Mouse (Mus musculus): ENCODE measurements around the gene Rab17.

Rab17 gene

DNA sequence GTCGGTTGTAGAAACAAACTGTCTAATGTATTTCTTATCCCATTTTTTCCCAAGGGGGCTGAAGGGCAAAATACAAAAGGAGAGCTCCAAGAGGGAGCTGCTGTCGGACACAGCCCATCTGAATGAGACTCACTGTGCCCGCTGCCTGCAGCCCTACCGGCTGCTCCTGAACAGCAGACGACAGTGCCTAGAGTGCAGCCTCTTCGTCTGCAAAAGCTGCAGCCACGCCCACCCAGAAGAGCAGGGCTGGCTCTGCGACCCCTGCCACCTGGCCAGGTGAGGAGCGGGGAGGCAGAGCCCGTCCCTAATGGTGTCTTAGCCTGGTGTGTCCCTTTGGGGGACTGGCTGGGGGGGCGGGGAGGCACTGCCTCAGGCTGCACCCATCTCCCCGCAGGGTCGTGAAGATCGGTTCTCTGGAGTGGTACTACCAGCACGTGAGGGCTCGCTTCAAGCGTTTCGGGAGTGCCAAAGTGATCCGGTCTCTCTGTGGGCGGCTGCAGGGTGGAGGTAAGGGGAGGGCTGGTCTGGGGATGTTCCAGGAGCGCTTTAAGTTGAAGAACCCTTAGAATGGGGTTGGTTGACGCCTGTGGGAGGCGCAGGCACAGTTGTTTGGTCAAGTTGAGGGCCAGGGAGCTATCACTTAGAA lies 41.4 kb downstream of the Rab17 start:
- no peak for DNase-seq

GRCm38 (mm10) chr1:90927308-90927707 lies 42.2 kb downstream of the Rab17 start:
- peak; percentile 59 for DNase-seq

DNA sequence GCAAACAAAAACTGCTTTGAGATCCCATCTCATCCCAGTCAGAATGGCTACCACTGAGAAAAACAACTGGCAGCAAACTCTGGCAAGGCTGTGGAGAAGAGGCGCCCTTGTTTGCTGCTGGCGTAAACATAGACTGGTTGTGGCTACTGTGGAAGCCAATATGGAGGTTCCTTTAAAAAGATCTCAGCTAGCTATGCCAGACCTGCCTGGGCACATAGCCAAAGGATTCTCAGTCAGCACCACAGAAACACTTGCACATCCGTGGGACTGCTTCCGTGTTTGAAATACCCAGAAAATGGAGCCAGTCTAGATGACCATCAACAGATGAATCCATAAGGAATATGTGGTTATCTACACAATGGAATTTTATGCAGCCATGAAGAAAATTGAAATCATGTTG lies 43.4 kb downstream of the Rab17 start:
- no peak for DNase-seq

DNA sequence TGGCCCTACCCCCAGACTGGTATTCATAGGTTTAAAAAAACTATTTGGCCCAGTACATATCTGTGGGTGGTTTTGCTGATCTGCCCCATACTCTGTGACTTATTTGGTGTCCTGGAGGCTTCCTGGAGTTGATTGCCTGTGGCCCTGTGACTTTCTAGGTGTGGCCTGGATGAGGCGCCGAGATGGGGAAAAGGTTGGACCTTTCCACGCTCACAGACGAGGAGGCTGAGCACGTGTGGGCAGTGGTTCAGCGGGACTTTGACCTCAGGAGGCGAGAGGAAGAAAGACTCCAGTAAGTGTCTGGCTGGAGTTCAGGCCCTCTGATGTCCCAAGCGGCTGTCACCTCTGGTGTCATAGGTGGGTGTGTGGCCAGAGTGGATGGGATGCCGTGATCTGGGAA lies 47.8 kb downstream of the Rab17 start:
- DNase-seq = no peak

DNA sequence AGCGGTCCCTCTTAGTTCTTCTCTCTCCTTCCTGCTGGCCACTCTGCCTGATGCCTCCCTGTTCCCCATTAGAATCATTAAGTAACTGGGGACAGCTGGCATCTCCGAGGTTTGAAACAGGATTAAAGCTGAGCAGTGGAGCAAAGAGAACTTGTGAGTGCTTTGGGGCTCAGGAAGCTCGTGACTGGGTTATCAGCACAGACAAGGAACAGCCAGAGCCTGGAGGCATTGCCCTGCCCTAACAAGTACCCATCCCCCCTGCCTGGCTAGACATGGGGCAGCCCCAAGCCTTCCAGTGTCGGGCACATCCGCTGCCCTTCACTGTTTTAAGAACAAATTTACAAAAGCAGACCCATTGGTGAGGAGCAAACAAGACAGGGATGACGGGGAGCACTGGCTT lies 52.0 kb downstream of the Rab17 start:
- no peak for DNase-seq

GRCm38 (mm10) chr1:90914948-90915569 lies 54.4 kb downstream of the Rab17 start, which contains the start of gene Mlph:
Gene Mlph (plus strand): TSS chr1:90915085.
- peak; percentile 70 for DNase-seq

DNA sequence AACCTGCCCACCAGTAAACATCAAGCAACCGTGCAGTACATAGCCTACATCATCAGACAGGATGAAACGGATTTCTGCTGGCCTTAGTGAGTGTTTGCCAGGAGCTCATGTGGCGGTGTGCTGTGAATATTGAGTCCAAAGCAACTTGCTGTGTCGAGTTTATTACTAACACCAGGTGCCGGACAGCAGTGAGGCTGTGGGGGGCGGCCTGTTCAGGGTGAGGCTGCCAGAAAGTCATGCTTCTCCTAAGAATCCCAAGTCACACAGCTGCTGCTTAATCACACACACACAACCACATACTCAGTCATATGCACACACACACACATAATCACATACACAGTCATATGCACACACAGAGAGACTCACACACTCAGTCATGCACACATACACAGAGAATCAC lies 56.2 kb downstream of the Rab17 start:
- no peak for DNase-seq

DNA sequence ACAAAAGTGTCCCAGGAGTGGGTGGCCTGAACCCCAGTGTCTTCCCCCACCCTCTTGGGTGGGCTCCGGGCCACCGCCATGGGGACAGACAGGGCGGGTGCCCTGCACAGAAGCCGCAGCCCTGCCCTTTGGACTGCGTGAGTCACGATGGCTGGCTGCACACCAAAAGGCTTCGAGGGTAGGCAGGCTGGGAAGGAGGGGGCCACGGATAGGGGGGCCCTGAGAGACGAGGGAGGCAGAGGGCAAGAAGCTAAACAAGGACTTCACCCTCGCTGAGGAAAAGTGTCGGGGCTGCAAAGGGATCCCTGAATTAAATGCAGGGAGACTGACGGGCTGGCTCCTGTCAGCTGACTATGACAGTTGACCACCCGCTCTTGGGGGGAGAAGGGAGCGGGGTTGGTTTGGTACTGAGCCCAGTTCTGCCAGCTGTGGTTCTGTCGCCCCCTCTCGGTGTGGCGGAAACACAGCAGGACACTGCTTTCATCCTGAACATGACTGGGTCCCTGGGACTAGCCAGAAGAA lies 59.8 kb downstream of the Rab17 start:
- peak; percentile 77 for DNase-seq

DNA sequence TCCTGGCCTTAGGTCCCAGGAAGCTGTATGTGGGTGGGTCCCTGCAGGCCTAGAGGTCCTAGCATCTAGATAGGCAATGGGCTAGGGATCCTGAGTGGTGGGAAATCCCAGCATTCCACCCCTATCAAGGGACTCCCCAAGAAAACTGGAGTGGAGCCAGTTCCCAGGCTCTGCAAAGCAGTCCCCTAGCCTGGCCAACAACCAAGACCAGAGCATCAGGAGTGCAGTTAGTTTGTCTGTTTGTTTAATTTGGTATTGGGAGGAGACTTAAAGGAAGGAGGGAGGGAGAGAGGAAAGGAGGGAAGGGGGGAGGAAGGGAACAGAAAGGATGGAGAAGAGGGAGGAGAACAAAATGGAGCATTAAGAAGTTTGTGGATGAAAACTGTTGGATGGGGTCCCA lies 60.3 kb downstream of the Rab17 start:
- peak; percentile 49 for DNase-seq
